Mouse (Mus musculus) heart, adult 2 months (tissue): Measurements from ENCODE around the gene Stat5b. TPM values are rescaled to one million over a fixed set of nuclear protein-coding genes. Genes with fewer than 3 reads are reported as not detected.
"Not testable (repeated sequence)": the region's sequence is repeated elsewhere in the genome, so short reads cannot be mapped to it uniquely, and the experiment has no call there.

ENCODE experiments used
- DNase-seq, 2 experiments: peaks; one replicate each; pipeline ENCODE4 v3.0.0; 2021
- H3K27ac ChIP-seq: fragments of 200-600 bp; 2 replicates; pipeline ENCODE4 v1.8.1; 2022
- H3K27me3 ChIP-seq: fragments of 200-500 bp; 2 replicates; pipeline ENCODE4 v1.6.1; 2012; ENCODE audit warnings: mild to moderate bottlenecking, low read length, inconsistent platforms, mixed read lengths; ENCODE audit not compliant: control insufficient read depth, insufficient read depth
- H3K36me3 ChIP-seq: fragments of 200-500 bp; 2 replicates; pipeline ENCODE4 v1.6.1; 2012; ENCODE audit warnings: low read length, inconsistent platforms; ENCODE audit not compliant: control insufficient read depth, insufficient read depth
- H3K4me1 ChIP-seq: fragments of 200-500 bp; 2 replicates; pipeline ENCODE4 v1.6.1; 2011; ENCODE audit warnings: low read length; ENCODE audit not compliant: control insufficient read depth, insufficient read depth
- H3K4me3 ChIP-seq: fragments of 200-600 bp; 2 replicates; pipeline ENCODE4 v1.8.1; 2022
- H3K79me2 ChIP-seq: fragments of 200-500 bp; replicated peaks from 2 replicates; pipeline ENCODE4 v1.6.1; 2012; ENCODE audit warnings: mild to moderate bottlenecking, inconsistent platforms, low read length, moderate library complexity, mixed read lengths; ENCODE audit not compliant: control insufficient read depth, insufficient read depth
- H3K9ac ChIP-seq: fragments of 200-500 bp; 2 replicates; pipeline ENCODE4 v1.6.1; 2012; ENCODE audit warnings: low read depth, mild to moderate bottlenecking, control low read depth, inconsistent platforms, low read length, mixed read lengths
- CTCF ChIP-seq: fragments of 200-600 bp; IDR thresholded peaks from 2 replicates; pipeline ENCODE4 v1.8.1; 2022; ENCODE audit warnings: antibody characterized with exemption, mild to moderate bottlenecking, moderate library complexity
- EP300 ChIP-seq: fragments of 200-500 bp; IDR thresholded peaks from 2 replicates; pipeline ENCODE4 v1.6.1; 2011; ENCODE audit warnings: low read depth, low read length, control low read depth; ENCODE audit not compliant: insufficient read depth
- POLR2A ChIP-seq: fragments of 200-500 bp; IDR thresholded peaks from 2 replicates; pipeline ENCODE4 v1.6.1; 2011; ENCODE audit warnings: mild to moderate bottlenecking, low read depth, low read length, control low read depth; ENCODE audit not compliant: insufficient read depth
- WGBS: fragments of 180-500 bp; shearing (Covaris S2); methylation state at CpG from one replicate; pipeline ENCODE4 v1.1.7; 2018; 5-methylcytosine and 5-hydroxymethylcytosine counted together
- intact Hi-C: fragments of 180-260 bp; cut with DNase I; formaldehyde crosslinking; loops from one replicate; pipeline ENCODE4 v1.15.1; 2025
- polyA plus RNA-seq: library from polyadenylated mRNA; depleted of rRNA; stranded (reverse); fragments of >200 nt; gene quantifications from 2 replicates; pipeline ENCODE4 v1.2.3, GENCODE M21; 2012
- total RNA-seq, 2 experiments: library from RNA; stranded (reverse); gene quantifications; 2 replicates each; pipeline ENCODE4 v1.2.3; 2021

The Stat5b gene
- total and polyA plus RNA-seq, 3 experiments: 35.4 to 65.2 (median 58.6) TPM

DNA sequence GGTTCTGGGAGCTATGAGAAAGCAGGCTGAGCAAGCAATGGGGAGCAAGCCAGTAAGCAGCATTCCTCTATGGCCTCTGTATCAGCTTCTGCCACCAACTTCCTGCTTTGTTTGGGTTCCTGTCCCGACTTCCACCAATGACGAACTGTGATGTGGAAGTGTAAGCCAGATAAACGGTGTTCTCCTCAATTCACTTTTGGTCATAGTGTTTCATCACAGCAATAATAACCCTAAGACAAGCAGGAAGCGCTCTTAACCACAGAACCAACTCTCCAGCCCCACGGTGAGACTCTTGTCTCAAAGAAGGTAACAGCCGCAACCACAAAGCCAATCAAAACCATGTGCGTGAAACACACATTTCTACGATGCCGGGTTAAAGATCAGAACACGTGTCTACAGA, 46.1 kb downstream of the Stat5b start:
- TF ChIP-seq POLR2A (no peak), EP300 (no peak), CTCF (no peak)

DNA sequence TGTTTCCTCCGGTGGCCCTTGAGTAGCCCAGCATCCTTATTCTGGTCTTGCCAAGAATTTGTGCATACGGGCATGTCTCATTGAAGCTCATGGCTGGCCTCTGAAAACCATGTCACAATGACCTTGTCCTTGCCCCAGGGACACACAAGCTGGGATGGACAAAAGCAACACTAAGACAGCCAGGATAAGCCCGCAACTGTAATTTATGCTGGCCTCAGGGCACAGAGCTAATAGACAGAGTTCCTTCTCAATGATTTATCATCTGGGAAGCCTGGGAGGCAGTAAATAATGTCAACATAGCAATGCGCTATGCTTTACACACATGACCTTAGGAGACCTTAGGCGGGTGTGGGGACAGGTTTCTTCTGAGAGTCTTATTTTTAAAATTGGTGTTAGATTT, 51.1 kb downstream of the Stat5b start:
- Histone ChIP-seq H3K9ac (no peak overlapping the region), H3K36me3 (peaks cover 2% of the 10 kb centered on the region; the same call in 1 of the 2 replicates), H3K4me1 (no peaks in the 10 kb centered on the region), H3K4me3 (no peak overlapping the region), H3K27me3 (no peaks in the 10 kb centered on the region), H3K27ac (no peak overlapping the region), H3K79me2 (no peaks in the 10 kb centered on the region)
- DNase-seq: no peak
- intact Hi-C loops: no loop called here
- TF ChIP-seq EP300: no peak
- no peak for TF ChIP-seq CTCF
- no peak for TF ChIP-seq POLR2A
- WGBS: 78% methylated on average over 5 of the region's 5 CpGs

More for the DNA sequence above, 46.1 kb downstream of the Stat5b start:
- no peaks in the 10 kb centered on the region for H3K27me3 ChIP-seq
- H3K79me2 ChIP-seq: 0 out of 2 replicates have a peak, but pooled peaks cover 1% of the 10 kb centered on the region
- peaks cover 8% of the 10 kb centered on the region for H3K4me1 ChIP-seq
- no peak overlapping the region for H3K27ac ChIP-seq
- H3K9ac ChIP-seq: no peak overlapping the region
- no peak overlapping the region for H3K4me3 ChIP-seq
- peaks cover 11% of the 10 kb centered on the region for H3K36me3 ChIP-seq
- 94% methylated on average over 10 of the region's 10 CpGs for WGBS
- DNase-seq: no peak
- intact Hi-C loops: no loop called here

- Histone ChIP-seq H3K79me2 (no peaks in the 10 kb centered on the region), H3K27ac (no peak overlapping the region), H3K9ac (no peak overlapping the region), H3K4me3 (no peak overlapping the region), H3K36me3 (peaks cover 2% of the 10 kb centered on the region; the same call in 1 of the 2 replicates), H3K4me1 (peaks cover 2% of the 10 kb centered on the region), H3K27me3 (no peaks in the 10 kb centered on the region)
- intact Hi-C loops: no loop called here
- WGBS: 78% methylated on average over 8 of the region's 8 CpGs
- TF ChIP-seq POLR2A: no peak
- no peak for TF ChIP-seq EP300
- no peak for TF ChIP-seq CTCF
- DNase-seq: no peak
Measured at GRCm38 (mm10) chr11:100796585-100796984, 53.9 kb downstream of the Stat5b start.

DNA sequence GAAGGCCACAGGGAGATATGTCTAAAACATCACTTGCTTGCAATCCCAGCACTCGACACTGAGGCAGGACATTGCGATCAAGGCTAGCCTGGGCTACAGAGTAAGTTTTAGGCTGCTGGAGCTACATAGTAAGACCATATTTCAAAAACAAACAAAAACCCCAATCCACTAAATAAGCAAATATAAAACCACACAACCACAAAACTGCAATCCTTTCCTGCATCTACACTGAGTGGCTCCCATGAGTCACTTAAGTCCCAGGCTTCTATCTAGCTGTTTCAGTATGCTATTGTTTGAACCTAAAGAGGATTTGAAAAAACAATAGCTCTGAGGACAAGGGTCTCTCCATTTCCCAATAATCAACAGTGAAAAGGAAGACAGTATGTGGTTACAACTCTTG, 55.1 kb downstream of the Stat5b start:
- intact Hi-C loops: no loop called here
- H3K4me1 ChIP-seq: peaks cover 3% of the 10 kb centered on the region
- no peak overlapping the region for H3K4me3 ChIP-seq
- TF ChIP-seq POLR2A: no peak
- no peak for TF ChIP-seq EP300
- no peak for TF ChIP-seq CTCF
- H3K27me3 ChIP-seq: no peaks in the 10 kb centered on the region
- H3K36me3 ChIP-seq: peaks cover 2% of the 10 kb centered on the region; the same call in 1 of the 2 replicates
- H3K79me2 ChIP-seq: no peaks in the 10 kb centered on the region
- no peak for DNase-seq
- H3K27ac ChIP-seq: no peak overlapping the region
- no peak overlapping the region for H3K9ac ChIP-seq
- WGBS: 93% methylated on average over 2 of the region's 2 CpGs

DNA sequence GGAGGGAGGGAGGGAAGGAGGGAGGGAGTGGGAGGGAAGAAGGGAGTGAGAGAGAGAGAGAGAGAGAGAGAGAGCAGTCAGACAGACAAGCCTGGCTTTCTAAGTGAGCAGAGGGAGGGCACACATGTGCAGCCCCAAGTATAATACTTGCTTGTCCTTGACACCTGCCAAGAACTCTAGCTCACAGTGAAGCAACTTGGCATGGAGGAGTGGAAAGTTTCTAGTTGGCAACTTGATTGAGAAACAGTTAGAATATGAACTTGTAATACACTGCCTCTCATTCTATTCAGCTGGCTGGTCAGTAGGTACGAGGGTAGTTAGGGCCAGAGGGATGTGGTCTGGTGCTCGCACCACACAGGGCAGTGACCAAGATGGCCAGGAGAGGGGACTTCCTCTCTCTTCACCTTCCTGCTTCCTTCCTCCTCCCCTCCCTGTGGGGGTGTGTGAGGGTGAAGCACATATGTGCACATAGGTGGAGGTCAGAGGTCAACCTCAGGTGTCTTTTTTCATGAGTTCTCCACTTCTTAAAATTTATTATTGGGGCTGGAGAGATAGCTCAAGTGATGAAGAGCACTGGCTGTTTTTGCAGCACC, 59.0 kb downstream of the Stat5b start:
- H3K79me2 ChIP-seq: no peaks in the 10 kb centered on the region
- intact Hi-C loops: loop anchor here (2.0 kb wide), 1 partner anchor 23 kb away; no protein-coding TSS in a partner anchor
- H3K9ac ChIP-seq: no peak overlapping the region
- no peak for TF ChIP-seq CTCF
- TF ChIP-seq EP300: peak; percentile 52; the same call in 1 of the 2 replicates
- H3K36me3 ChIP-seq: peaks cover 8% of the 10 kb centered on the region
- DNase-seq: peak in 1 of 2 experiments; percentile 63
- H3K27me3 ChIP-seq: no peaks in the 10 kb centered on the region
- no peak overlapping the region for H3K4me3 ChIP-seq
- WGBS: 27% methylated on average over 2 of the region's 2 CpGs
- H3K4me1 ChIP-seq: peaks cover 4% of the 10 kb centered on the region
- H3K27ac ChIP-seq: peak overlapping the region; percentile 72

- TF ChIP-seq EP300: peak; percentile 44; the same call in 1 of the 2 replicates
- H3K9ac ChIP-seq, H3K79me2 ChIP-seq, H3K4me1 ChIP-seq, H3K27me3 ChIP-seq, H3K36me3 ChIP-seq, H3K4me3 ChIP-seq: not testable (repeated sequence)
- peak overlapping the region; percentile 60 for H3K27ac ChIP-seq
- intact Hi-C loops: loop anchor here (2.0 kb wide), 1 partner anchor 24 kb away; no protein-coding TSS in a partner anchor
- DNase-seq: peak; percentile 58 to 80
- WGBS: 57% methylated on average over 9 of the region's 9 CpGs
Measured at GRCm38 (mm10) chr11:100790644-100791043, 59.9 kb downstream of the Stat5b start.
